Mouse (Mus musculus) CH12.LX (cell line): ENCODE results near the gene Ddx31.

Experiments
- CTCF ChIP-seq, 2 experiments: IDR thresholded peaks in 1 of 2; conservative IDR thresholded peaks in 1 of 2; 2 replicates each; pipeline ENCODE4 v1.5.1; 2011 to 2012; ENCODE audit warnings: low read depth in 2 of 2, low read length in 2 of 2, improper control_type of control experiment in 1 of 2, inconsistent platforms in 1 of 2, mild to moderate bottlenecking in 1 of 2, moderate library complexity in 1 of 2
- E2F4 ChIP-seq: IDR thresholded peaks from 2 replicates; pipeline ENCODE4 v1.6.1; 2011; ENCODE audit warnings: low read depth, low read length, improper control_type of control experiment; ENCODE audit not compliant: insufficient replicate concordance
- ELF1 ChIP-seq: IDR thresholded peaks from 2 replicates; pipeline ENCODE4 v1.6.1; 2014; ENCODE audit warnings: low read depth, mild to moderate bottlenecking, inconsistent platforms, low read length, improper control_type of control experiment
- EP300 ChIP-seq: IDR thresholded peaks from 2 replicates; pipeline ENCODE4 v1.6.1; 2011; ENCODE audit warnings: low read length, improper control_type of control experiment
- ETS1 ChIP-seq: conservative IDR thresholded peaks from 2 replicates; pipeline ENCODE4 v1.6.1; 2012; ENCODE audit warnings: low read depth, mild to moderate bottlenecking, inconsistent platforms, low read length, improper control_type of control experiment, moderate library complexity
- HCFC1 ChIP-seq: IDR thresholded peaks from 2 replicates; pipeline ENCODE4 v1.6.1; 2012; ENCODE audit warnings: low read depth, mild to moderate bottlenecking, inconsistent platforms, low read length, improper control_type of control experiment
- MAFK ChIP-seq: IDR thresholded peaks from 2 replicates; pipeline ENCODE4 v1.6.1; 2011; ENCODE audit warnings: low read length, improper control_type of control experiment; ENCODE audit not compliant: insufficient replicate concordance
- MXI1 ChIP-seq: IDR thresholded peaks from 2 replicates; pipeline ENCODE4 v1.6.1; 2011; ENCODE audit warnings: mild to moderate bottlenecking, low read depth, low read length, improper control_type of control experiment
- MYC ChIP-seq: IDR thresholded peaks from 2 replicates; pipeline ENCODE4 v1.6.1; 2011; ENCODE audit warnings: low read depth, mild to moderate bottlenecking, improper control_type of control experiment, low read length
- NRF1 ChIP-seq: IDR thresholded peaks from 2 replicates; pipeline ENCODE4 v1.6.1; 2014; ENCODE audit warnings: low read depth, mild to moderate bottlenecking, inconsistent platforms, low read length, improper control_type of control experiment, moderate library complexity
- POLR2A ChIP-seq: IDR thresholded peaks from 2 replicates; pipeline ENCODE4 v1.6.1; 2011; ENCODE audit warnings: low read depth, mild to moderate bottlenecking, improper control_type of control experiment, low read length
- SMC3 ChIP-seq: IDR thresholded peaks from 2 replicates; pipeline ENCODE4 v1.6.1; 2011; ENCODE audit warnings: low read depth, low read length, improper control_type of control experiment
- USF1 ChIP-seq: IDR thresholded peaks from 2 replicates; pipeline ENCODE4 v1.6.1; 2014; ENCODE audit warnings: low read depth, mild to moderate bottlenecking, inconsistent platforms, low read length, improper control_type of control experiment
- ZMIZ1 ChIP-seq: IDR thresholded peaks from 2 replicates; pipeline ENCODE4 v1.6.1; 2012; ENCODE audit warnings: low read depth, mild to moderate bottlenecking, inconsistent platforms, low read length, improper control_type of control experiment

DNA sequence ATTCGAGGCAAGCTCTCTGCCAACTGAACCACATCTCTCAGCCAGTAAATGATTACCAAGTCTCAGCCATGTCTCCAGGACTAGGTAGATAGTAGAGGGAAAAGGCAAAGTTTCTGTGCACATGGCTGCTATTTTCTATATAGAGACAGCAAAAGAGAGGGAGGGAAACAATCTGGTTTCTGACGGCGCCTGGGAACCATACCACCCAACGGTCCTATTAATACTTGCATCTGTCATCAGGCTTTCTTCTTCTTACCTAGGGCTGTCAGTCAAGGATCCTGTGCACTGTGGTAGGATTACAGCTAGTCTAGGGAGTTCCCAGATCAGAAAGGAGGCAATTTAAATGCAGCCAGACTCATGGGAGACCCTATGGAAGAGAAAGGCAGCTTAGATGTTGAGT, 21.3 kb upstream of the Ddx31 start:
- TF ChIP-seq ZMIZ1, result no peak
- no peak for TF ChIP-seq SMC3
- no peak for TF ChIP-seq E2F4
- TF ChIP-seq MXI1, result no peak
- TF ChIP-seq CTCF (conservative IDR thresholded peaks at IDR 0.05 in 1 of 2, IDR thresholded peaks at IDR 0.05 in 1 of 2; ENCODE audit: low read depth in 2 of 2, low read length in 2 of 2), result no peak
- no peak for TF ChIP-seq MYC
- no peak for TF ChIP-seq ELF1
- TF ChIP-seq HCFC1, result no peak
- TF ChIP-seq POLR2A, result no peak
- TF ChIP-seq MAFK, result no peak
- no peak for TF ChIP-seq NRF1
- TF ChIP-seq ETS1, result no peak
- no peak for TF ChIP-seq EP300
- no peak for TF ChIP-seq USF1
